Mouse (Mus musculus): ENCODE measurements around the gene Slc16a6.
"Not testable (repeated sequence)": the region's sequence is repeated elsewhere in the genome, so short reads cannot be mapped to it uniquely, and the experiment has no call there.

Slc16a6 gene

GRCm38 (mm10) chr11:109473171-109474085 is at the start of gene Slc16a6, which contains the start of gene Arsg:
Slc16a6 (minus strand) TSS chr11:109473598.
Arsg (plus strand) TSS chr11:109473374.
- DNase-seq (ENCODE audit: low spot score): peak; percentile 65

GRCm38 (mm10) chr11:109520958-109521357 is 47.6 kb upstream of the Slc16a6 start:
- no peak for DNase-seq (ENCODE audit: low spot score)

GRCm38 (mm10) chr11:109517816-109518215 is 44.4 kb upstream of the Slc16a6 start:
- DNase-seq (ENCODE audit: low spot score): no peak

GRCm38 (mm10) chr11:109517330-109517729 is 43.9 kb upstream of the Slc16a6 start:
- DNase-seq (ENCODE audit: low spot score): no peak

- DNase-seq (ENCODE audit: low spot score): no peak
Measured at GRCm38 (mm10) chr11:109514064-109514612, 40.7 kb upstream of the Slc16a6 start.

- no peak for DNase-seq (ENCODE audit: low spot score)
Measured at GRCm38 (mm10) chr11:109512995-109513675, 39.7 kb upstream of the Slc16a6 start.

GRCm38 (mm10) chr11:109507068-109507467 is 33.7 kb upstream of the Slc16a6 start:
- DNase-seq (ENCODE audit: low spot score): no peak

GRCm38 (mm10) chr11:109505823-109506222 is 32.4 kb upstream of the Slc16a6 start:
- no peak for DNase-seq (ENCODE audit: low spot score)

GRCm38 (mm10) chr11:109504977-109505376 is 31.6 kb upstream of the Slc16a6 start:
- no peak for DNase-seq (ENCODE audit: low spot score)

GRCm38 (mm10) chr11:109500206-109500605 is 26.8 kb upstream of the Slc16a6 start:
- DNase-seq (ENCODE audit: low spot score): no peak

- DNase-seq (ENCODE audit: low spot score): no peak
Measured at GRCm38 (mm10) chr11:109497990-109498389, 24.6 kb upstream of the Slc16a6 start.

GRCm38 (mm10) chr11:109496996-109497714 is 23.8 kb upstream of the Slc16a6 start:
- no peak for DNase-seq (ENCODE audit: low spot score)

GRCm38 (mm10) chr11:109496475-109496993 is 23.1 kb upstream of the Slc16a6 start:
- DNase-seq (ENCODE audit: low spot score): no peak

- no peak for DNase-seq (ENCODE audit: low spot score)
Measured at GRCm38 (mm10) chr11:109495771-109496474, 22.5 kb upstream of the Slc16a6 start.

GRCm38 (mm10) chr11:109494890-109495770 is 21.7 kb upstream of the Slc16a6 start:
- no peak for DNase-seq (ENCODE audit: low spot score)

- DNase-seq (ENCODE audit: low spot score): not testable (repeated sequence)
Measured at GRCm38 (mm10) chr11:109492847-109493464, 19.6 kb upstream of the Slc16a6 start.

- DNase-seq (ENCODE audit: low spot score): no peak
Measured at GRCm38 (mm10) chr11:109491844-109492243, 18.4 kb upstream of the Slc16a6 start.

- no peak for DNase-seq (ENCODE audit: low spot score)
Measured at GRCm38 (mm10) chr11:109489763-109490162, 16.4 kb upstream of the Slc16a6 start.

- no peak for DNase-seq (ENCODE audit: low spot score)
Measured at GRCm38 (mm10) chr11:109487991-109488684, 14.7 kb upstream of the Slc16a6 start.
